26 mouse cellular contexts compared by ENCODE assay signal in genomic region chr6:18677131-18677530, GRCm38 (mm10).
DNase-seq lines count a peak whose midpoint lies in the region; ATAC-seq and TF ChIP-seq lines count a peak whose summit lies in the region.
"Had no signal": no experiment of that assay in that cellular context is flagged by ENCODE, and none has a peak within 500 bp of the region (broad histone marks: within the 10 kb centered on the region; RNA-seq: fewer than 3 reads in every experiment).

No protein-coding gene starts in this region.

- ATAC-seq in embryonic facial prominence, embryonic 14.5 days (ENCODE audit: low read depth): no peak
- no peak for ATAC-seq in hindbrain, postnatal 0 days
- ATAC-seq in hindbrain, embryonic 11.5 days (ENCODE audit: low FRiP score): no peak
- no peak for ATAC-seq in neural tube, embryonic 15.5 days (ENCODE audit: low FRiP score)
- ATAC-seq: forebrain, postnatal 0 days; hindbrain, embryonic 16.5 days; inflammation-experienced regulatory T-cells, adult 6 months; intestine, embryonic 16.5 days; Patski had no signal

- H3K9ac ChIP-seq in embryonic facial prominence, embryonic 14.5 days (ENCODE audit: low read depth, low read length): no peak overlapping the region
- H3K9ac ChIP-seq in hindbrain, postnatal 0 days (replicated peaks; ENCODE audit: low read length): no peak overlapping the region
- no peak overlapping the region for H3K9ac ChIP-seq in hindbrain, embryonic 11.5 days (ENCODE audit: low read depth, low read length)
- no peak overlapping the region for H3K9ac ChIP-seq in neural tube, embryonic 15.5 days (replicated peaks)
- H3K9ac ChIP-seq: embryonic facial prominence, embryonic 13.5 days; forebrain, postnatal 0 days; hindbrain, embryonic 13.5 days had no signal

- no peaks in the 10 kb centered on the region for H3K4me1 ChIP-seq in embryonic facial prominence, embryonic 14.5 days (ENCODE audit: control insufficient read depth, insufficient read depth, low read length)
- no peaks in the 10 kb centered on the region for H3K4me1 ChIP-seq in embryonic facial prominence, embryonic 10.5 days
- no peaks in the 10 kb centered on the region for H3K4me1 ChIP-seq in hindbrain, postnatal 0 days (ENCODE audit: insufficient read depth, low read length)
- H3K4me1 ChIP-seq in hindbrain, embryonic 11.5 days (replicated peaks; ENCODE audit: control insufficient read depth, insufficient read depth, low read length): no peaks in the 10 kb centered on the region
- 0 out of 2 replicates have a peak, but pooled peaks cover 3% of the 10 kb centered on the region for H3K4me1 ChIP-seq in neural tube, embryonic 15.5 days
- H3K4me1 ChIP-seq: embryonic facial prominence, embryonic 13.5 days had no signal

- peak; percentile 15 for DNase-seq in embryonic facial prominence, embryonic 14.5 days (ENCODE audit: low spot score)
- no peak for DNase-seq in embryonic facial prominence, embryonic 10.5 days (ENCODE audit: low spot score)
- DNase-seq in hindbrain, postnatal 0 days (ENCODE audit: low spot score): peak; percentile 20
- DNase-seq in hindbrain, embryonic 11.5 days (ENCODE audit: low spot score): no peak
- DNase-seq in brain, adult 2 months (ENCODE audit: low read depth, low spot score): peak; percentile 37
- DNase-seq: adrenal gland, postnatal 10 days; adrenal gland, postnatal 36 days; B cell, adult 2 months; cerebellum, adult 11-12 months; cerebellum, adult 8-10 months; cerebellum, postnatal 25 days; forebrain, postnatal 0 days; gastrocnemius, adult 2 months; gastrocnemius, postnatal 14 days; heart, adult 11 months; kidney, adult 18-20 months had no signal

- no peak for TF ChIP-seq CTCF in hindbrain, postnatal 0 days (IDR thresholded peaks at IDR 0.05; ENCODE audit: low read depth)

- H3K36me3 ChIP-seq in embryonic facial prominence, embryonic 14.5 days (ENCODE audit: control insufficient read depth, insufficient read depth, low read length): no peaks in the 10 kb centered on the region
- no peaks in the 10 kb centered on the region for H3K36me3 ChIP-seq in embryonic facial prominence, embryonic 10.5 days (replicated peaks)
- H3K36me3 ChIP-seq in hindbrain, postnatal 0 days (ENCODE audit: insufficient read depth, low read length): no peaks in the 10 kb centered on the region
- no peaks in the 10 kb centered on the region for H3K36me3 ChIP-seq in hindbrain, embryonic 11.5 days (ENCODE audit: control insufficient read depth, insufficient read depth, low read length)
- no peaks in the 10 kb centered on the region for H3K36me3 ChIP-seq in neural tube, embryonic 15.5 days
- H3K36me3 ChIP-seq: embryonic facial prominence, embryonic 13.5 days; G1E; hindbrain, embryonic 13.5 days had no signal

- WGBS in embryonic facial prominence, embryonic 14.5 days: 77% methylated on average over 4 of the region's 4 CpGs
- WGBS in embryonic facial prominence, embryonic 10.5 days: 85% methylated on average over 4 of the region's 4 CpGs
- WGBS in hindbrain, postnatal 0 days: 63% methylated on average over 4 of the region's 4 CpGs
- WGBS in hindbrain, embryonic 11.5 days: 86% methylated on average over 4 of the region's 4 CpGs
- WGBS in neural tube, embryonic 15.5 days: 91% methylated on average over 4 of the region's 4 CpGs

- no peaks in the 10 kb centered on the region for H3K27me3 ChIP-seq in embryonic facial prominence, embryonic 14.5 days (replicated peaks; ENCODE audit: control insufficient read depth, insufficient read depth, low read length)
- H3K27me3 ChIP-seq in embryonic facial prominence, embryonic 10.5 days (replicated peaks; ENCODE audit: low read depth, poor library complexity, severe bottlenecking): no peaks in the 10 kb centered on the region
- no peaks in the 10 kb centered on the region for H3K27me3 ChIP-seq in hindbrain, postnatal 0 days (ENCODE audit: insufficient read depth, low read length)
- H3K27me3 ChIP-seq in hindbrain, embryonic 11.5 days (ENCODE audit: control insufficient read depth, insufficient read depth, low read length): no peaks in the 10 kb centered on the region
- H3K27me3 ChIP-seq in neural tube, embryonic 15.5 days (replicated peaks): no peaks in the 10 kb centered on the region
- H3K27me3 ChIP-seq: CH12.LX; embryonic facial prominence, embryonic 13.5 days; hindbrain, embryonic 13.5 days had no signal

- no peak overlapping the region for H3K4me3 ChIP-seq in embryonic facial prominence, embryonic 14.5 days (ENCODE audit: low read depth, low read length)
- H3K4me3 ChIP-seq in embryonic facial prominence, embryonic 10.5 days: no peak overlapping the region
- H3K4me3 ChIP-seq in hindbrain, postnatal 0 days (ENCODE audit: low read length): no peak overlapping the region
- H3K4me3 ChIP-seq in hindbrain, embryonic 11.5 days (ENCODE audit: low read depth, low read length): no peak overlapping the region
- H3K4me3 ChIP-seq in neural tube, embryonic 15.5 days (replicated peaks): no peak overlapping the region
- H3K4me3 ChIP-seq: embryonic facial prominence, embryonic 13.5 days; gastrocnemius, adult 2 months; hindbrain, embryonic 13.5 days had no signal

- no peaks in the 10 kb centered on the region for H3K9me3 ChIP-seq in embryonic facial prominence, embryonic 14.5 days (ENCODE audit: control insufficient read depth, low read length)
- H3K9me3 ChIP-seq in embryonic facial prominence, embryonic 10.5 days: no peaks in the 10 kb centered on the region
- no peaks in the 10 kb centered on the region for H3K9me3 ChIP-seq in hindbrain, postnatal 0 days (ENCODE audit: low read length)
- H3K9me3 ChIP-seq in hindbrain, embryonic 11.5 days (ENCODE audit: control insufficient read depth, low read length): no peaks in the 10 kb centered on the region
- no peaks in the 10 kb centered on the region for H3K9me3 ChIP-seq in neural tube, embryonic 15.5 days (replicated peaks)
- H3K9me3 ChIP-seq: embryonic facial prominence, embryonic 13.5 days; G1E; hindbrain, embryonic 13.5 days had no signal

- H3K27ac ChIP-seq in embryonic facial prominence, embryonic 14.5 days (replicated peaks; ENCODE audit: low read depth, low read length): no peak overlapping the region
- H3K27ac ChIP-seq in embryonic facial prominence, embryonic 10.5 days (replicated peaks): no peak overlapping the region
- no peak overlapping the region for H3K27ac ChIP-seq in hindbrain, postnatal 0 days
- no peak overlapping the region for H3K27ac ChIP-seq in hindbrain, embryonic 11.5 days (ENCODE audit: low read depth, low read length)
- no peak overlapping the region for H3K27ac ChIP-seq in neural tube, embryonic 15.5 days (replicated peaks)
- H3K27ac ChIP-seq: embryonic facial prominence, embryonic 13.5 days; gastrocnemius, adult 2 months; hindbrain, embryonic 13.5 days had no signal

- no peak overlapping the region for H3K4me2 ChIP-seq in embryonic facial prominence, embryonic 14.5 days (ENCODE audit: low read depth, low read length)
- no peak overlapping the region for H3K4me2 ChIP-seq in hindbrain, postnatal 0 days (ENCODE audit: low read depth, low read length)
- no peak overlapping the region for H3K4me2 ChIP-seq in hindbrain, embryonic 11.5 days (replicated peaks; ENCODE audit: low read depth, low read length)
- no peak overlapping the region for H3K4me2 ChIP-seq in neural tube, embryonic 15.5 days
- H3K4me2 ChIP-seq: embryonic facial prominence, embryonic 13.5 days; heart, embryonic 11.5 days; hindbrain, embryonic 13.5 days had no signal

Comparison
In these comparisons a context has a peak if more than half of its experiments do, and no peak if none do; other contexts are left out.
1. DNase-seq: peak in embryonic facial prominence, embryonic 14.5 days (single experiment), hindbrain, postnatal 0 days (single experiment) and brain, adult 2 months (single experiment); none in embryonic facial prominence, embryonic 10.5 days (single experiment) and hindbrain, embryonic 11.5 days (single experiment).